Mouse (Mus musculus): ENCODE results near the gene Ost4.

GRCm38 (mm10) chr5:30889088-30889754, 18.4 kb downstream of the Ost4 start:
- TF ChIP-seq POLR2A (IDR thresholded peaks at IDR 0.05; ENCODE audit: insufficient read depth, low read depth, low read length), result no peak
- no peak for TF ChIP-seq CTCF (IDR thresholded peaks at IDR 0.05; ENCODE audit: insufficient read depth, low read depth, low read length)
